Mouse (Mus musculus): ENCODE data around the gene Runx3. TPM values are rescaled to one million over a fixed set of nuclear protein-coding genes. Genes with fewer than 3 reads are reported as not detected.

The Runx3 gene
- polyA plus RNA-seq, 1 experiment: 8.8 TPM

GRCm38 (mm10) chr4:135154089-135154949, 33.9 kb downstream of the Runx3 start:
- Histone ChIP-seq H3K4me3 (ENCODE audit: control insufficient read depth, low read depth, low read length) (no peak overlapping the region), H3K27ac (ENCODE audit: control insufficient read depth, insufficient read depth, low read depth, low read length) (no peak overlapping the region), H3K4me1 (ENCODE audit: control insufficient read depth, insufficient read depth, low read length) (peaks cover 24% of the 10 kb centered on the region), H3K27me3 (ENCODE audit: control insufficient read depth, insufficient read depth, low read length) (peaks cover 3% of the 10 kb centered on the region; the same call in 1 of the 2 replicates), H3K36me3 (ENCODE audit: control insufficient read depth, insufficient read depth, low read length) (no peaks in the 10 kb centered on the region)
- TF ChIP-seq POLR2A (IDR thresholded peaks at IDR 0.05; ENCODE audit: control insufficient read depth, low read depth, low read length) (no peak), CTCF (IDR thresholded peaks at IDR 0.05; ENCODE audit: control insufficient read depth, insufficient read depth, insufficient replicate concordance, low read depth, low read length) (no peak)

- Histone ChIP-seq H3K27me3 (ENCODE audit: control insufficient read depth, insufficient read depth, low read length) (peaks cover 3% of the 10 kb centered on the region; the same call in 1 of the 2 replicates), H3K4me1 (ENCODE audit: control insufficient read depth, insufficient read depth, low read length) (peaks cover 24% of the 10 kb centered on the region), H3K36me3 (ENCODE audit: control insufficient read depth, insufficient read depth, low read length) (no peaks in the 10 kb centered on the region), H3K27ac (ENCODE audit: control insufficient read depth, insufficient read depth, low read depth, low read length) (no peak overlapping the region), H3K4me3 (ENCODE audit: control insufficient read depth, low read depth, low read length) (no peak overlapping the region)
- TF ChIP-seq CTCF (IDR thresholded peaks at IDR 0.05; ENCODE audit: control insufficient read depth, insufficient read depth, insufficient replicate concordance, low read depth, low read length) (no peak), POLR2A (IDR thresholded peaks at IDR 0.05; ENCODE audit: control insufficient read depth, low read depth, low read length) (no peak)
Observed at GRCm38 (mm10) chr4:135155106-135155800, 34.8 kb downstream of the Runx3 start.

GRCm38 (mm10) chr4:135155805-135156469, 35.5 kb downstream of the Runx3 start:
- no peak for TF ChIP-seq CTCF (IDR thresholded peaks at IDR 0.05; ENCODE audit: control insufficient read depth, insufficient read depth, insufficient replicate concordance, low read depth, low read length)
- TF ChIP-seq POLR2A (IDR thresholded peaks at IDR 0.05; ENCODE audit: control insufficient read depth, low read depth, low read length): no peak
- Histone ChIP-seq H3K27ac (ENCODE audit: control insufficient read depth, insufficient read depth, low read depth, low read length) (no peak overlapping the region), H3K27me3 (ENCODE audit: control insufficient read depth, insufficient read depth, low read length) (peaks cover 3% of the 10 kb centered on the region; the same call in 1 of the 2 replicates), H3K4me3 (ENCODE audit: control insufficient read depth, low read depth, low read length) (no peak overlapping the region), H3K4me1 (ENCODE audit: control insufficient read depth, insufficient read depth, low read length) (peaks cover 21% of the 10 kb centered on the region), H3K36me3 (ENCODE audit: control insufficient read depth, insufficient read depth, low read length) (no peaks in the 10 kb centered on the region)

- H3K4me1 ChIP-seq (ENCODE audit: control insufficient read depth, insufficient read depth, low read length): peaks cover 17% of the 10 kb centered on the region
- H3K4me3 ChIP-seq (ENCODE audit: control insufficient read depth, low read depth, low read length): no peak overlapping the region
- H3K27me3 ChIP-seq (ENCODE audit: control insufficient read depth, insufficient read depth, low read length): peaks cover 3% of the 10 kb centered on the region; the same call in 1 of the 2 replicates
- TF ChIP-seq POLR2A (IDR thresholded peaks at IDR 0.05; ENCODE audit: control insufficient read depth, low read depth, low read length): no peak
- no peak for TF ChIP-seq CTCF (IDR thresholded peaks at IDR 0.05; ENCODE audit: control insufficient read depth, insufficient read depth, insufficient replicate concordance, low read depth, low read length)
- no peak overlapping the region for H3K27ac ChIP-seq (ENCODE audit: control insufficient read depth, insufficient read depth, low read depth, low read length)
- no peaks in the 10 kb centered on the region for H3K36me3 ChIP-seq (ENCODE audit: control insufficient read depth, insufficient read depth, low read length)
Observed at GRCm38 (mm10) chr4:135156531-135156930, 36.1 kb downstream of the Runx3 start.

- peaks cover 3% of the 10 kb centered on the region; the same call in 1 of the 2 replicates for H3K27me3 ChIP-seq (ENCODE audit: control insufficient read depth, insufficient read depth, low read length)
- H3K27ac ChIP-seq (ENCODE audit: control insufficient read depth, insufficient read depth, low read depth, low read length): no peak overlapping the region
- no peak overlapping the region for H3K4me3 ChIP-seq (ENCODE audit: control insufficient read depth, low read depth, low read length)
- peaks cover 11% of the 10 kb centered on the region for H3K4me1 ChIP-seq (ENCODE audit: control insufficient read depth, insufficient read depth, low read length)
- H3K36me3 ChIP-seq (ENCODE audit: control insufficient read depth, insufficient read depth, low read length): no peaks in the 10 kb centered on the region
- TF ChIP-seq CTCF (IDR thresholded peaks at IDR 0.05; ENCODE audit: control insufficient read depth, insufficient read depth, insufficient replicate concordance, low read depth, low read length): no peak
- TF ChIP-seq POLR2A (IDR thresholded peaks at IDR 0.05; ENCODE audit: control insufficient read depth, low read depth, low read length): no peak
Observed at GRCm38 (mm10) chr4:135157329-135157728, 36.9 kb downstream of the Runx3 start.

GRCm38 (mm10) chr4:135158724-135159409, 38.4 kb downstream of the Runx3 start:
- Histone ChIP-seq H3K27me3 (ENCODE audit: control insufficient read depth, insufficient read depth, low read length) (no peaks in the 10 kb centered on the region), H3K27ac (ENCODE audit: control insufficient read depth, insufficient read depth, low read depth, low read length) (no peak overlapping the region)

More at GRCm38 (mm10) chr4:135158724-135159409, 38.4 kb downstream of the Runx3 start:
- Histone ChIP-seq H3K4me1 (ENCODE audit: control insufficient read depth, insufficient read depth, low read length) (no peaks in the 10 kb centered on the region), H3K4me3 (ENCODE audit: control insufficient read depth, low read depth, low read length) (no peak overlapping the region), H3K36me3 (ENCODE audit: control insufficient read depth, insufficient read depth, low read length) (no peaks in the 10 kb centered on the region)
- no peak for TF ChIP-seq CTCF (IDR thresholded peaks at IDR 0.05; ENCODE audit: control insufficient read depth, insufficient read depth, insufficient replicate concordance, low read depth, low read length)
- TF ChIP-seq POLR2A (IDR thresholded peaks at IDR 0.05; ENCODE audit: control insufficient read depth, low read depth, low read length): no peak

Data from testis, adult 2 months (tissue).